Mouse (Mus musculus) layer of hippocampus, adult 9-11 months (tissue): ENCODE data around the gene Ssc4d.

Experiments
- DNase-seq: peaks from one replicate; pipeline ENCODE4 v3.0.0; 2022

Ssc4d gene

DNA sequence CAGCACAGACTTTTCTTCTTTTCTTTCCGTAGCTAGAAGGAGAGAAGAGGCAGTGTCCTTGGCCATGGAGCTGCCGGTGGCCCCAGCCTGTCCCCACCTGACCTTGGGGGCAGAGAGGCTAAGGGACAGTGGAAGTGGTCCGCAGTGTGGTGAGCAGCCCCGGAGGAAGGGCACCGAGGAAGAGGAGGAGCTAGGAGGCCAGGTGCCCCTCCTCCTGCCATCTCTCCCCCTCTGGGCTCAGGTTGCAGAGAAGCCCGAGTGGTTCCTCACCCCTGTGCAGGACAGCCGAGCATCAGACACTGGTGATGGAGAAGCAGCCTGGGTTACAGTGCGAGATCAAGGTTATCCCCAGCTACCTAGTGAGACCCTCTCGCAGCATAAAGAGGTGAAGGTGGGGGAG is at the start of gene Ssc4d:
Gene Ssc4d (minus strand): TSS at position 167 of the 400 bp plus-strand sequence.
- no peak for DNase-seq

GRCm38 (mm10) chr5:136019907-136020306 is 45.6 kb upstream of the Ssc4d start:
- DNase-seq = no peak

DNA sequence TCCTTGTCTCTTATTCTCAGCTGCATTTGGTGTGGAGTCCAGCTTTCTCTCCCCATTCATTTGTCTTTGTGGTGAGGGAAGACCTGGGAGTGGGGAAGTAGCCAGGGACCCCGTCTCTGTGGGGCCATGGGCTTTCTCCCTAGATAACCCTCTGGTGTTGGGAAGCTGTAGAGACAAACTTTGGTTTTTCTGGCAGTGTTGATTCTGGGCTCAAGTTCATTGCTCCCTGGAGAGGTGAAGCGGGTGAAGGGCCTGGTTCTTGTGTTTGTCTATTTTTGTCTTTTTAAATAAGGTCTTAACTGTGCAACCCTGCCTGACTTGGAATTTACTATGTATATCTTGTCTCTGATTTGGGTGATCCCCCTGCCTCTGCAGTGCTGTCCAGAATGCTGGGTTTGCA is 44.4 kb upstream of the Ssc4d start:
- no peak for DNase-seq

DNA sequence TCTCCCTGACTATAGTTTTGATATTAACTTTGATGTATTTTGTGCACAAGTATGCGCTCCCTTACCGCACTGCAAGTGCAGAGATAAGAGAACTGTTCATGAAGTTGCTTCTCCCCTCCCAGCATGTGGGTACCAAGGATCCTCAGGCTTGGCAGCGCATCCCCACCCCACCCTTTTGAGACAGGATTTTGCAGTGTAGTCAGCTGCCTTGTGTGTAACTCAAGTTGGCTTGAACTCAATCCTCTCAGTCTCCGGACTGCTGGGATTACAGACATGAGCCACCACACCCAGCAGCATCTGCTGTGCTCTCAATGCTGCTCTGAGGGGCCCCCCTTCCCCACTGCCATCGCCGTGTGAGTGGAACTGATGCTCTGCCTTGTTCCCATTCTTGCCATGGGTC is 42.9 kb upstream of the Ssc4d start:
- DNase-seq = no peak

GRCm38 (mm10) chr5:136016014-136016876 is 41.9 kb upstream of the Ssc4d start:
- no peak for DNase-seq

DNA sequence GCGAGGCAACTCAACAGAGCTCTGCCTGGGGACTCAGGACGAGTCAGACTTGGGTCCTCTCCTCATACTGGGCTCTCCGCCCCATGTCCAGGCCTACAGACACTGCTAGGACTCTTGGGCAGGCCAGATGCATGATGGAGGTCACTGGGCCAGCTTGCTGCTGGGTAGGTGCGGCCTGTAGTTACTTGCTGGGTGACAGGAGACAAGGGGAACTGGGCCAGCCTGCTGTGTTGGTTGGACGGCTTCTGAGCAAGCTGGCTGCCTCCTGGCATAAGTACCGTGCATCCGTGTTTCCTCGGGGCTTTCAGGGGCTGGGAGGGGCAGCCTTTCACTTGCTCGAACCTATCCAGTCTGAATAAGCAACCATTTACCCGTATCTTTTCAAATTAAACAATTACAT is 41.3 kb upstream of the Ssc4d start:
- DNase-seq = no peak

DNA sequence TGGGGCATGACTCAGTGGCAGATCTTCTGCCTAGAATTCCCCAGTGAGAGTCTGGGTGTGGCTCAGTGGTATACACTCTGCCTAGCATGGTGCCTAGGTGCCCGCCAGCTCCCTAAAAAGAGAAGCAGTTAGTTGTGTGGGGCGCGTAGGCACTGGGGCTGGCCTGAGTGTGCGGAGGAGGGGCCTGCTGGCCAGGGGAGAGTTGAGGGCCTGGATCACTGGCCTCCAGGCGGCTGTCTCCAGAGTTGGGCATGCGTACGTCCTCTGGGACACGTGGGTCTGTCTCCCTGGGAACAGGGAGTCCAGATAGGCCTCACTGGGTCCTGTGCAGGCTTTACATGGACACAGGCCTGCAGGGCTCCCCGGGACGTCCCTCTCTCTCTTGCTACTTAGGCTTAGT is 40.5 kb upstream of the Ssc4d start:
- no peak for DNase-seq

DNA sequence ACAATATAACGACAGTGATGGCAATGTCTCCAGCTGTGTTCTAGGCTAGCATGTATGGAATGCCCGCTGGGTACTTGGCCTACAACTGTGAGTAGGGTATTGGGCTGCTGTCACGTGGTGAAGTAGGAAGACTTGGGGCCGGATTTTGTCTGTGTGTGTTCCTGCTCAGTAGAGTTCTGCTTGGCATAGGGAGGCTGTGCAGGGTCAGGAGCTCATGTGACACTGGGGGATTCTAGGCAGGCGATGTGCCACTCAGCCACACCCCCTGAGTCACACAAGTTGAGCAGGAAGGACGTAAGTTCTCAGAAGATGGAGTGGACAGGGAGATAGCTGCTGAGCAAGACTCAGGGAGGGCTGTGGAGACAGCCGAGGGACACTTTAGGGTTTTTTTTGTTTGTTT is 33.4 kb upstream of the Ssc4d start:
- DNase-seq = no peak

GRCm38 (mm10) chr5:136004537-136004936 is 30.2 kb upstream of the Ssc4d start:
- DNase-seq = no peak

DNA sequence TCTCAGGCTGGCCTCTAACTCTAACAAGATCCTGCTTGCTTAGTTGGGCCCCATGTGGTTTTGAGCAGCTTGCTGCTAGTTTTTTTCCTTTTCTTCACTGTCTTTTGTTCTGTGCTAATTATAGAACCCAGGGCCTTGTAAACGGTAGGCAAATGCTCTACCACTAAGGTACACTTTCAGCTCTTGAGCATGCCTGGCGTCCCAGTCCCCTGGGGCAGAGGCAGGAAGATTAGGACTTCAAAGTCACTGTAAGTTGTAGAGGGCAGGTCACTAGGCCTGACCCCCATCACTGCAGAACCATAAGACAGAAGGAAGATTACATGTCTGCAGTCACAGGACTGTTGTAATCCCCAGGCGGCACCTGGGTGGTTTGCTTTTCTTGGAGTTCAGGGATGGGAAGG is 28.4 kb upstream of the Ssc4d start:
- no peak for DNase-seq

GRCm38 (mm10) chr5:136002325-136002724 is 28.0 kb upstream of the Ssc4d start:
- no peak for DNase-seq

GRCm38 (mm10) chr5:136001222-136001621 is 26.9 kb upstream of the Ssc4d start:
- DNase-seq = no peak

DNA sequence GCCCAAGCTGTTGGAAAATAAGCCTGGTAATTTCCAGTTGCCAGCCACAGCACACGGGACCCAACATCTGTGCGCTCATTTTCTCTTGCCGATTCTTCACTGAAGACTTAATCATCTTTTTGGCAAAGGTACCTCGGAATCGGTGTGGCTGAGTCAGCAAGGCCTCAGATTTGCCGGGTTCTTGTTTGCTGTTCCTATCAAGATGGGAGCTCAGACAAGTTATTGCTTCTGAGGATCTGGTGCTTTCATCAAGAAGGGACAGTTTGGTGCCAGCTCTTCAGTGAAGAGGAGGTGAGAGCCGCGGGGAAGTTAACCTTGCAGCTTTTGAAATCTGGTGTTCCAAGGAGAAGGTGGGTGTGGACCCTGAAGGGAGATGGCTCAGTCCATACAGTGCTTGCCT is 21.8 kb upstream of the Ssc4d start:
- DNase-seq = no peak

DNA sequence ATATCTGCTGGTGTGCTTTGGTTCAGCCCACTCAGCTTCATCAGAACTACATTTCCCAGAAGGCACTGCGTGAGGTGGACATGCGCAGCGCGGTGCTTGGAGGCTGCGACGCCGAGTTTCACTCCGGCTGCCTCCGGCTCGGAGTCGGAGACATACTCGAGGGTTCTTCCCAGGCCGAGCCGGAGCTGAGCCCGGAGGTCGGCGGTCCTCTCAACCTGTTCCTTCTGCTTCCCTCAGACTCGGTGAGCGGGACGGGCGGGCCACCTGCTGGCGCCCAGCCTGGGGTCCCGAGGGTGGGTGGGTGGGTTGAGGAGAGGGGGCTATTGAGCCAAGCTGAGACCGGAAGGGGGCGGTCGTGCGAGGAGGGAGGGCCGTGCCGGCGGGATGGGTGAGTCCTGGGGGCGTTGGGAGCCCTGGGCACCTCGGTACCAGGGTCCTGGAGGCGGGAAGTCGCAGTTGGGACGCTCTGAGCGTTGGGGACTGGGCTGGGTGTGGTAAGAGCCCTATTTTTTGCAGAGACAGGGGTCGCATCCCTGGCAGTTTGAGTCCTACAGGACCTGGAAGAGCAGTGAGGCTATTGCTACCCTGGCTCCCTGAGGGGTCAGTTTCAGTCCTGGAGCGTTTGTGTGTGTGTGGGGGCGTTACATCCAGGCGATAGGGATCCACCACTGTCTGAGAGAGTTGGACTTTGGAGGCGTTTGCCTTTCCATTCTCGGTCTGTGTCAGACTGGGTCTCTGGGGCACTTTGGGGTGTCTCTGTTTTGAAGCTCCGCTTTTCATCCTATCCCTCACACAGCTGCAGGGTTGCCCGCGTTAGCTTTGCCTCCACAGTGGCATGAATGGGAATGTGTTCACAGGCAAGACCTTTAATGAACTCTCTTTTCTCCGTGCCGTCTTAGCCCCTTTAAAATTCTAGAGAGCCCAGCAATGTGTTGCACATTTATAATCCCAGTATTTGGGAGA is 20.7 kb upstream of the Ssc4d start, which contains the start of gene Dtx2:
Gene Dtx2 (plus strand): TSS at position 76 of the 963 bp plus-strand sequence.
- DNase-seq = peak; percentile 91

DNA sequence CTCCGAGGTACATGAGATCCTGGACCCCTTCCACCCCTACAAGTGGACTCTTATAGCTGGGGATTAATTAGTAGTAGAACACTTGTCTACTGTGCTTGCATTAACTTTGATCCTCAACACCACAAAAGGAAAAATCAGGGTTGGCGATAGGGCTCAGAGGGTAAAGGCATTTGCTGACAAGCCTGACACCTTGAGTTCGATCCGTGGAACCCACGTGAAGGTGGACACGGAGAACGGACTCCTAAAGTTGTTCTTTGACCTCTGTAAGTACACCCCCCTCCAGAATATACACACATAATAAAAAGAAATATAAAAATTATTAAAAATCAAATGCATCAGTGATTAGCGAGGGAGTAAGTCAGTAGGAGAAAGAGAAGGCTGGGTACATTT is 20.0 kb upstream of the Ssc4d start:
- no peak for DNase-seq

GRCm38 (mm10) chr5:135993381-135993965 is 19.1 kb upstream of the Ssc4d start:
- no peak for DNase-seq

DNA sequence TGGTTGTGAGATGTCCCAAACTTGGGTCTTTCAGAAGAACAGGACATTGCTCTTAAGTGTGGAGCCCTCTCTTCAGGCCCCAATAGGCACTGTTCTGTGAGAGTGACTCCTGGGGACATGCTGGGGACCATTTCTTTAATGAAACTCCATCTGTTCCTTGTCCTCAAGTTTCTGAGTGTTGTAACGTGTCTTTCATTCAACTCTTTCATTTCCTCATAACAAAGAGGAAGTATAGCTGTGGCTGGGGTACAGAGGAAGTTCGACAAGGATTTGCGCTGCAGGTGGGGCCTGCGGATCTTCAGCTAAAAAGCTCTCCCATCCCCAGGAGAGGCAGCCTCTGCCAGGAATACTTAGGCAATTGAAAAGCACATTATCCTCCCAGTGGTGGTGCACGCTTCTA is 16.3 kb upstream of the Ssc4d start:
- DNase-seq = no peak

DNA sequence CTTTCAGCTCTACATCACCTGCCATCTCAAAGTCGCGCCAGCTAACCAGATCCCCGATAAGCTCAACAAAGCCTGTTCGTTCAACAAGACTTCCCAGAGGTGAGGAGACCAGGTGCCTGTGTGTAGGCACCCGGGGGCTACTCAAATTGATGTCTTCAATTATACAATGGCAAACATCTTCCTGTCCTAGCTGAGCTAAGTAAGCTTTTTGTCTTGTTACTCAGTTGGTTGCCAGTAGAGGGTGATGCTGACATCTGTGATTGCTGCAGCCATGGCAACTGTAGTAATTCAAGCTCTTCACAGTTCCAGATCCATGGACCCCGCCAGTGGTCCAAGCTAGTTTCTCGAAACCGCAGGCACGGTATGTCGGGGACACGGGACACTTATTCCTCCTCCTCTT is 12.9 kb upstream of the Ssc4d start:
- peak; percentile 44 for DNase-seq

- DNase-seq = no peak
Observed at GRCm38 (mm10) chr5:135984546-135985044, 10.3 kb upstream of the Ssc4d start.

GRCm38 (mm10) chr5:135982398-135982797 is 8.1 kb upstream of the Ssc4d start:
- no peak for DNase-seq

DNA sequence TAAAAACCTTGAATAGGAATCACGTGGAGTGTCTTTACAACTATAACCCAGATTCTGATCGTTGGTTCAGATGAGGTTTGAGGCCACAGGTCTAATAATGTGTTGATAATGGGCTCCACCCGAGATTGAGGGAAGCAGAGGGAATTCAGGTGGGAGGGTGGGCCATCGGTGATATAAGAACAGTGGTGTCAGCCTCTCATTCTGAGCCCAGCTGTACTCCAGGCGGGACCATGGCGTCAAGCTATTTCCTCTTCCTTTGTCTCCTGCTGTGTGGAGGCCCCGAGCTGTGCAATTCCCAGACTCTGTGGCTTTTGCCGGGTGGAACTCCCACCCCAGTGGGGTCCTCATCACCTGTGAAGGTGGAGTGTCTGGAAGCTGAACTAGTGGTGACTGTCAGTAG is 5.6 kb upstream of the Ssc4d start, which contains the start of gene Zp3:
Gene Zp3 (plus strand): TSS at position 196 of the 400 bp plus-strand sequence.
- DNase-seq = no peak

GRCm38 (mm10) chr5:135979381-135979780 is 5.0 kb upstream of the Ssc4d start:
- no peak for DNase-seq
